Mouse (Mus musculus): Measurements from ENCODE around the gene Pou6f1. TPM values are rescaled to one million over a fixed set of nuclear protein-coding genes. Genes with fewer than 3 reads are reported as not detected.

Gene Pou6f1
- polyA plus RNA-seq, 1 experiment from 2014 or later = 0.14 TPM

GRCm38 (mm10) chr15:100576392-100576791 is 23.4 kb downstream of the Pou6f1 start:
- ATAC-seq (ENCODE audit: insufficient read depth) = no peak
- no peak overlapping the region for H3K9ac ChIP-seq
- H3K4me1 ChIP-seq (replicated peaks) = no peaks in the 10 kb centered on the region
- 66% methylated on average over 6 of the region's 6 CpGs for WGBS (ENCODE audit: insufficient replicate concordance)
- no peaks in the 10 kb centered on the region for H3K9me3 ChIP-seq (replicated peaks)
- H3K4me2 ChIP-seq = no peak overlapping the region
- H3K27me3 ChIP-seq = peaks cover 7% of the 10 kb centered on the region; the same call in 1 of the 2 replicates
- H3K36me3 ChIP-seq (replicated peaks) = no peaks in the 10 kb centered on the region
- no peak overlapping the region for H3K4me3 ChIP-seq (replicated peaks)
- no peak overlapping the region for H3K27ac ChIP-seq (replicated peaks)

DNA sequence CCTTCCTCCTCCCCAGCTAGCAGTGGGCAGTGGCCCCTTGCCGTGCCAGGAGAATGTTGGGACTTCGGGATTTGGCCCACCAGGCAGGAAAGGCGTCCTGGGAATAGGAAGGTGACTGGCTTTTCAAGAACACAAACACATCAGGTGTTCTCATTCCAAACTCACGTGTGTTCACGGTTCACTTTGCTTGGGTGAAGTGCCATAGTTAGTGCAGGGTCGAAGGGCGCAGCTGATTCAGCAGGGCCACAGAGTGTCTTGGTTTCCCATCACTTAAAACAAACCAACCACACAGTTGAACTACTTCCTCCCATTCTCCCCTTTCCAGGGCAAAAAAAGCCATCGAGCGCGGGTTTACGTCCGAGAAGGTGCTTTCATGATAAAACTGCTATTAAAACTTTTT is 24.4 kb downstream of the Pou6f1 start:
- Histone ChIP-seq H3K36me3 (replicated peaks) (no peaks in the 10 kb centered on the region), H3K9ac (no peak overlapping the region), H3K27ac (replicated peaks) (no peak overlapping the region), H3K27me3 (peaks cover 7% of the 10 kb centered on the region; the same call in 1 of the 2 replicates), H3K9me3 (replicated peaks) (no peaks in the 10 kb centered on the region), H3K4me2 (no peak overlapping the region), H3K4me3 (replicated peaks) (no peak overlapping the region), H3K4me1 (replicated peaks) (no peaks in the 10 kb centered on the region)
- 54% methylated on average over 12 of the region's 12 CpGs for WGBS (ENCODE audit: insufficient replicate concordance)
- ATAC-seq (ENCODE audit: insufficient read depth) = no peak

- 69% methylated on average over 2 of the region's 2 CpGs for WGBS (ENCODE audit: insufficient replicate concordance)
- no peak overlapping the region for H3K27ac ChIP-seq (replicated peaks)
These were observed 25.4 kb downstream of the Pou6f1 start for GRCm38 (mm10) chr15:100574378-100574777.

DNA sequence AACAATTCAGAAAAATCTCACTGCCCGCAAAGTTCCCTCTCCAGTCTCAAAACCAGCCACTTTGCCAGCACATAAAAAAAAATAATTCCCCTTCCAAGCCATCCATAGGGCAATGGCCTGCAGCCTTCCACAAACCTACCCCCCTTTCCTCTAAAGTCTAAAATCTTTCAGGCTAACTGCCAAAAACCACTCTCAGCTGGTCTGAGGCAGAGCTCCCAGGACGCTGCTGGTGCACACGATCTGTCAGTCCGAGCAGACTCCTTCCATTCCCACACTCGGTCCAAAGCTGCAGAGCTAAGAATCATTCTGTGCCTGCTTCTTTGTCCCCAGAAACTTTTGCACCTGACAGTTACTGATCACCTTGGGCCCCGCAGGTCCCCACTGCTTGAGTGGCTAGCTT is 25.8 kb downstream of the Pou6f1 start:
- no peaks in the 10 kb centered on the region for H3K9me3 ChIP-seq (replicated peaks)
- no peak overlapping the region for H3K9ac ChIP-seq
- H3K36me3 ChIP-seq (replicated peaks) = no peaks in the 10 kb centered on the region
- no peak overlapping the region for H3K4me2 ChIP-seq
- WGBS (ENCODE audit: insufficient replicate concordance) = 61% methylated on average over 6 of the region's 6 CpGs
- no peak overlapping the region for H3K4me3 ChIP-seq (replicated peaks)
- no peak overlapping the region for H3K27ac ChIP-seq (replicated peaks)
- H3K27me3 ChIP-seq = peaks cover 18% of the 10 kb centered on the region; the same call in 1 of the 2 replicates
- no peak for ATAC-seq (ENCODE audit: insufficient read depth)
- H3K4me1 ChIP-seq (replicated peaks) = no peaks in the 10 kb centered on the region

More at GRCm38 (mm10) chr15:100574378-100574777, 25.4 kb downstream of the Pou6f1 start:
- Histone ChIP-seq H3K36me3 (replicated peaks) (no peaks in the 10 kb centered on the region), H3K4me2 (no peak overlapping the region), H3K9me3 (replicated peaks) (no peaks in the 10 kb centered on the region), H3K4me3 (replicated peaks) (no peak overlapping the region), H3K4me1 (replicated peaks) (no peaks in the 10 kb centered on the region), H3K9ac (no peak overlapping the region), H3K27me3 (peaks cover 14% of the 10 kb centered on the region; the same call in 1 of the 2 replicates)
- no peak for ATAC-seq (ENCODE audit: insufficient read depth)

- no peak for ATAC-seq (ENCODE audit: insufficient read depth)
- no peak overlapping the region for H3K27ac ChIP-seq (replicated peaks)
- H3K9me3 ChIP-seq (replicated peaks) = no peaks in the 10 kb centered on the region
- peaks cover 21% of the 10 kb centered on the region; the same call in 1 of the 2 replicates for H3K27me3 ChIP-seq
- no peak overlapping the region for H3K4me2 ChIP-seq
- H3K4me3 ChIP-seq (replicated peaks) = no peak overlapping the region
- H3K36me3 ChIP-seq (replicated peaks) = no peaks in the 10 kb centered on the region
- WGBS (ENCODE audit: insufficient replicate concordance) = 48% methylated on average over 3 of the region's 3 CpGs
- no peak overlapping the region for H3K9ac ChIP-seq
- no peaks in the 10 kb centered on the region for H3K4me1 ChIP-seq (replicated peaks)
These were observed 30.5 kb downstream of the Pou6f1 start for GRCm38 (mm10) chr15:100569239-100569638.

DNA sequence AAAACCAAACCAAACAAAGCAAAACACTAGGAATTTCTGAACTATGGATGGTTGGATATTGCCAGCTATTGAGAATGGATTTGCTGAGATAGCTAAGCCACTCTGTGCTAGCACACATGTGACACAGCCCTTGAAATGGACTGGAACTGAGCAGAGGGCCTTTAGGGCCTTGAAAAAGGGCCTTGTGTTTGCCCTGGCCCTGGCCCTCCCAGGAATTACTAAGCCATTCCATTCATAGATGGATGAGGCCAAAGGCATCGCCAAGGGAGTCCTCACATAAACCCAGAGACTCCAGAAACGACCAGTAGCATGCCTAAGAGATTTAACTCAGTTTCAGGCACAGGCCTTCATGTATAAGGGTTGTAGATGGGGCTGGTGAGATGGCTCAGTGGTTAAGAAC is 33.3 kb downstream of the Pou6f1 start:
- no peaks in the 10 kb centered on the region for H3K4me1 ChIP-seq (replicated peaks)
- no peaks in the 10 kb centered on the region for H3K36me3 ChIP-seq (replicated peaks)
- no peak overlapping the region for H3K4me2 ChIP-seq
- H3K9me3 ChIP-seq (replicated peaks) = no peaks in the 10 kb centered on the region
- H3K9ac ChIP-seq = no peak overlapping the region
- no peak overlapping the region for H3K4me3 ChIP-seq (replicated peaks)
- H3K27me3 ChIP-seq = peaks cover 18% of the 10 kb centered on the region; the same call in 1 of the 2 replicates
- ATAC-seq (ENCODE audit: insufficient read depth) = no peak
- WGBS (ENCODE audit: insufficient replicate concordance) = 33% methylated on average over 2 of the region's 2 CpGs
- no peak overlapping the region for H3K27ac ChIP-seq (replicated peaks)

DNA sequence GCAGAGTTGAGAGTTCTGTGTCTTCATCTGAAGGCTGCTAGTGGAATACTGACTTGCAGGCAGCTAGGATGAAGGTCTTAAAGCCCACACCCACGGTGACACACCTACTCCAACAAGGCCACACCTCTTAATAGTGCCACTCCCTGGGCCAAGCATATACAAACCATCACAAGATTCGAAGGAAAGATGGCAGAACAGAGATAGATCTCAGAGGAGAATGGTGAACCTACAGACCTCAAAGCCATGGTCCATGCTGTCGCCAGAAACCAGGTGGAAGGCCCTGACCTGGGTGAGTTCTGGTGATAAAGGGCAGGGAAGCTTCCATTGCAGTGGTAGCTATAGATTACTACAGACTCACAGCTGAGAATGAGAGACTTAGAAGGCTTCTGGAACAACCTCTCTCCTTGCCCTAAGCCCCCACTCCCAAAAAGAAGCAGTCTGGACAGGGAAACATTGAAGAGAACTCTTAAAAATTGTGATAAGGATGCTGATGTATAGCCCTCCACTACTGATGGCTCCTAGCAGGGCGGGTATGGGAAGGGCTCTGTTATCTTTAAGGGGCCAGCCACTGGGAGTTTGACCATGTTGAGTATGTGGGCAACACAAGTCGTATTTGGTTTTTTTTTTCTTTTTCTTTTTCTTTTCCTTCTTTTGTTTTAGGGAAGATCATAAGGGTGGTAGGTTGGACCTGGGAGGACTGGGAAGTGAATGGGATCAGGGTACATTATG is 41.9 kb downstream of the Pou6f1 start:
- Histone ChIP-seq H3K4me2 (peak overlapping the region; percentile 66), H3K9ac (peak overlapping the region; percentile 39; the same call in 1 of the 2 replicates)
- WGBS (ENCODE audit: insufficient replicate concordance) = 37% methylated on average over 5 of the region's 5 CpGs

GRCm38 (mm10) chr15:100556378-100556777 is 43.4 kb downstream of the Pou6f1 start:
- Histone ChIP-seq H3K9me3 (replicated peaks) (no peaks in the 10 kb centered on the region), H3K27me3 (no peaks in the 10 kb centered on the region), H3K27ac (replicated peaks) (no peak overlapping the region), H3K9ac (no peak overlapping the region), H3K4me3 (replicated peaks) (peak overlapping the region; percentile 49), H3K4me1 (replicated peaks) (peaks cover 47% of the 10 kb centered on the region), H3K36me3 (replicated peaks) (no peaks in the 10 kb centered on the region), H3K4me2 (peak overlapping the region; percentile 66)
- no peak for ATAC-seq (ENCODE audit: insufficient read depth)
- WGBS (ENCODE audit: insufficient replicate concordance) = 66% methylated on average over 9 of the region's 9 CpGs

More for the DNA sequence above, 41.9 kb downstream of the Pou6f1 start:
- H3K4me1 ChIP-seq (replicated peaks) = peaks cover 38% of the 10 kb centered on the region
- H3K9me3 ChIP-seq (replicated peaks) = no peaks in the 10 kb centered on the region
- peak; percentile 98 for ATAC-seq (ENCODE audit: insufficient read depth)
- peak overlapping the region; percentile 49 for H3K4me3 ChIP-seq (replicated peaks)
- no peaks in the 10 kb centered on the region for H3K36me3 ChIP-seq (replicated peaks)
- H3K27me3 ChIP-seq = no peaks in the 10 kb centered on the region
- peak overlapping the region; percentile 72 for H3K27ac ChIP-seq (replicated peaks)

DNA sequence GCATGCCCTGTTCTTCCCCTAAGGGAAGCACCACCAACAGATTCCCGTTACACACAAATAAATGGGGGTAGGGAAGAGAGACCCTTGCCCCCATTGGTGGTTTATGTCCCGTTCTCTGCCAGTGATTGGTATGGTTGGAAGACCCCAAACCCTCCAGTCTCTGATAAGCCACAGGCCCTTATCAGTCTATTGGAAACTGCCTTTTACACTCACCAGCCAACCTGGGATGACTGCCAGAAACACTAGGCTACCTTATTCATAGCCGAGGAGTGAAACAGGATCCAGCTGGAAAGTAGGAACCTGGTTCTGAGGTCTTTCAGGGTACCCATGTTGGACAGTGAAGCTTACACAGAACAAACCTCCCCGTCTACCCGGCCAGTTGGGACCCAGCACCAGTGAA is 43.8 kb downstream of the Pou6f1 start:
- Histone ChIP-seq H3K9me3 (replicated peaks) (no peaks in the 10 kb centered on the region), H3K27ac (replicated peaks) (no peak overlapping the region), H3K4me3 (replicated peaks) (peak overlapping the region; percentile 11; the same call in 1 of the 2 replicates), H3K9ac (no peak overlapping the region), H3K4me2 (peak overlapping the region; percentile 66), H3K36me3 (replicated peaks) (no peaks in the 10 kb centered on the region), H3K4me1 (replicated peaks) (peaks cover 50% of the 10 kb centered on the region), H3K27me3 (no peaks in the 10 kb centered on the region)
- ATAC-seq (ENCODE audit: insufficient read depth) = no peak
- WGBS (ENCODE audit: insufficient replicate concordance) = 65% methylated on average over 5 of the region's 5 CpGs

GRCm38 (mm10) chr15:100551326-100552307 is 48.2 kb downstream of the Pou6f1 start, which contains the start of gene Tfcp2:
TSS of gene Tfcp2 (minus strand) at chr15:100552008.
- Histone ChIP-seq H3K4me3 (replicated peaks) (peak within 1 kb of the TSS; percentile 90), H3K9me3 (replicated peaks) (no peaks in the 10 kb centered on the region), H3K36me3 (replicated peaks) (peaks cover 4% of the 10 kb centered on the region), H3K9ac (peak within 1 kb of the TSS; percentile 83), H3K27ac (replicated peaks) (peak within 1 kb of the TSS; percentile 82), H3K4me2 (peak within 1 kb of the TSS; percentile 92), H3K4me1 (replicated peaks) (peaks cover 49% of the 10 kb centered on the region), H3K27me3 (no peaks in the 10 kb centered on the region)
- peak; percentile 98 for ATAC-seq (ENCODE audit: insufficient read depth)
- under 1% methylated on average over 84 of the region's 84 CpGs for WGBS (ENCODE audit: insufficient replicate concordance)

- WGBS (ENCODE audit: insufficient replicate concordance) = 88% methylated on average over 4 of the region's 4 CpGs
- Histone ChIP-seq H3K27ac (replicated peaks) (no peak overlapping the region), H3K4me1 (replicated peaks) (peaks cover 38% of the 10 kb centered on the region), H3K36me3 (replicated peaks) (peaks cover 4% of the 10 kb centered on the region), H3K4me3 (replicated peaks) (no peak overlapping the region), H3K9me3 (replicated peaks) (no peaks in the 10 kb centered on the region), H3K4me2 (peak overlapping the region; percentile 92), H3K9ac (no peak overlapping the region), H3K27me3 (no peaks in the 10 kb centered on the region)
- ATAC-seq (ENCODE audit: insufficient read depth) = no peak
These were observed 49.5 kb downstream of the Pou6f1 start for GRCm38 (mm10) chr15:100550280-100550679.

All from liver, embryonic 15.5 days (tissue).